Mouse (Mus musculus): ENCODE results near the gene Oprm1. TPM values are rescaled to one million over a fixed set of nuclear protein-coding genes. Genes with fewer than 3 reads are reported as not detected.

The Oprm1 gene
- polyA plus RNA-seq, 1 experiment, result not detected

GRCm38 (mm10) chr10:6954533-6954932, 196.2 kb downstream of the Oprm1 start:
- no peak overlapping the region for H3K4me3 ChIP-seq
- TF ChIP-seq SRF (IDR thresholded peaks at IDR 0.05; ENCODE audit: control insufficient read depth, insufficient read length, low read depth) (no peak), MAX (IDR thresholded peaks at IDR 0.05; ENCODE audit: low read depth) (no peak), POLR2AphosphoS2 (IDR thresholded peaks at IDR 0.05; ENCODE audit: insufficient read length, low read depth) (no peak), MYOD1 (IDR thresholded peaks at IDR 0.05; ENCODE audit: control insufficient read depth in 1 of 3, insufficient read length in 2 of 3, low read depth in 2 of 3) (no peak), TCF12 (IDR thresholded peaks at IDR 0.05; ENCODE audit: insufficient read depth, poor library complexity, severe bottlenecking) (no peak), E2F4 (IDR thresholded peaks at IDR 0.05; ENCODE audit: insufficient read depth) (no peak), TCF3 (IDR thresholded peaks at IDR 0.05; ENCODE audit: insufficient read length, low read depth) (no peak), REST (IDR thresholded peaks at IDR 0.05; ENCODE audit: insufficient read depth, insufficient read length) (no peak), CEBPB (IDR thresholded peaks at IDR 0.05; ENCODE audit: insufficient read depth, poor library complexity, severe bottlenecking) (no peak), POLR2A (IDR thresholded peaks at IDR 0.05; ENCODE audit: insufficient read length, low read depth) (no peak), MYOG (IDR thresholded peaks at IDR 0.05; ENCODE audit: control insufficient read depth in 1 of 3, insufficient read depth in 1 of 3, insufficient read length in 2 of 3, low read depth in 2 of 3) (no peak), USF1 (IDR thresholded peaks at IDR 0.05; ENCODE audit: low read depth) (no peak)
- no peaks in the 10 kb centered on the region for H3K36me3 ChIP-seq (ENCODE audit: control insufficient read depth, insufficient read depth)
- no peak overlapping the region for H3K4me2 ChIP-seq (ENCODE audit: low read depth)
- no peaks in the 10 kb centered on the region for H3K27me3 ChIP-seq (ENCODE audit: control insufficient read depth, insufficient read depth, insufficient read length)
- H3K79me2 ChIP-seq (ENCODE audit: control insufficient read depth, insufficient read depth), result no peaks in the 10 kb centered on the region
- no peak overlapping the region for H3ac ChIP-seq (ENCODE audit: control insufficient read depth, insufficient read length)

- no peaks in the 10 kb centered on the region for H3K36me3 ChIP-seq (ENCODE audit: control insufficient read depth, insufficient read depth)
- H3K79me2 ChIP-seq (ENCODE audit: control insufficient read depth, insufficient read depth), result no peaks in the 10 kb centered on the region
- TF ChIP-seq CEBPB (IDR thresholded peaks at IDR 0.05; ENCODE audit: insufficient read depth, poor library complexity, severe bottlenecking) (no peak), USF1 (IDR thresholded peaks at IDR 0.05; ENCODE audit: low read depth) (no peak), REST (IDR thresholded peaks at IDR 0.05; ENCODE audit: insufficient read depth, insufficient read length) (no peak), E2F4 (IDR thresholded peaks at IDR 0.05; ENCODE audit: insufficient read depth) (no peak), SRF (IDR thresholded peaks at IDR 0.05; ENCODE audit: control insufficient read depth, insufficient read length, low read depth) (no peak), POLR2A (IDR thresholded peaks at IDR 0.05; ENCODE audit: insufficient read length, low read depth) (no peak), MYOD1 (IDR thresholded peaks at IDR 0.05; ENCODE audit: control insufficient read depth in 1 of 3, insufficient read length in 2 of 3, low read depth in 2 of 3) (no peak), TCF12 (IDR thresholded peaks at IDR 0.05; ENCODE audit: insufficient read depth, poor library complexity, severe bottlenecking) (no peak), MAX (IDR thresholded peaks at IDR 0.05; ENCODE audit: low read depth) (no peak), POLR2AphosphoS2 (IDR thresholded peaks at IDR 0.05; ENCODE audit: insufficient read length, low read depth) (no peak), MYOG (IDR thresholded peaks at IDR 0.05; ENCODE audit: control insufficient read depth in 1 of 3, insufficient read depth in 1 of 3, insufficient read length in 2 of 3, low read depth in 2 of 3) (no peak), TCF3 (IDR thresholded peaks at IDR 0.05; ENCODE audit: insufficient read length, low read depth) (no peak)
- no peaks in the 10 kb centered on the region for H3K27me3 ChIP-seq (ENCODE audit: control insufficient read depth, insufficient read depth, insufficient read length)
- H3K4me2 ChIP-seq (ENCODE audit: low read depth), result no peak overlapping the region
- no peak overlapping the region for H3K4me3 ChIP-seq
- no peak overlapping the region for H3ac ChIP-seq (ENCODE audit: control insufficient read depth, insufficient read length)
These were observed 198.1 kb downstream of the Oprm1 start for GRCm38 (mm10) chr10:6956357-6956756.

GRCm38 (mm10) chr10:6958791-6959190, 200.5 kb downstream of the Oprm1 start:
- H3K4me2 ChIP-seq (ENCODE audit: low read depth), result no peak overlapping the region
- H3ac ChIP-seq (ENCODE audit: control insufficient read depth, insufficient read length), result no peak overlapping the region
- H3K27me3 ChIP-seq (ENCODE audit: control insufficient read depth, insufficient read depth, insufficient read length), result no peaks in the 10 kb centered on the region
- no peaks in the 10 kb centered on the region for H3K36me3 ChIP-seq (ENCODE audit: control insufficient read depth, insufficient read depth)
- no peak overlapping the region for H3K4me3 ChIP-seq
- H3K79me2 ChIP-seq (ENCODE audit: control insufficient read depth, insufficient read depth), result no peaks in the 10 kb centered on the region
- TF ChIP-seq TCF12 (IDR thresholded peaks at IDR 0.05; ENCODE audit: insufficient read depth, poor library complexity, severe bottlenecking), result no peak
- no peak for TF ChIP-seq CEBPB (IDR thresholded peaks at IDR 0.05; ENCODE audit: insufficient read depth, poor library complexity, severe bottlenecking)
- no peak for TF ChIP-seq MYOD1 (IDR thresholded peaks at IDR 0.05; ENCODE audit: control insufficient read depth in 1 of 3, insufficient read length in 2 of 3, low read depth in 2 of 3)
- TF ChIP-seq POLR2AphosphoS2 (IDR thresholded peaks at IDR 0.05; ENCODE audit: insufficient read length, low read depth), result no peak
- TF ChIP-seq MYOG (IDR thresholded peaks at IDR 0.05; ENCODE audit: control insufficient read depth in 1 of 3, insufficient read depth in 1 of 3, insufficient read length in 2 of 3, low read depth in 2 of 3), result no peak
- no peak for TF ChIP-seq E2F4 (IDR thresholded peaks at IDR 0.05; ENCODE audit: insufficient read depth)
- TF ChIP-seq SRF (IDR thresholded peaks at IDR 0.05; ENCODE audit: control insufficient read depth, insufficient read length, low read depth), result no peak
- TF ChIP-seq POLR2A (IDR thresholded peaks at IDR 0.05; ENCODE audit: insufficient read length, low read depth), result no peak
- TF ChIP-seq USF1 (IDR thresholded peaks at IDR 0.05; ENCODE audit: low read depth), result no peak
- no peak for TF ChIP-seq REST (IDR thresholded peaks at IDR 0.05; ENCODE audit: insufficient read depth, insufficient read length)
- TF ChIP-seq MAX (IDR thresholded peaks at IDR 0.05; ENCODE audit: low read depth), result no peak
- no peak for TF ChIP-seq TCF3 (IDR thresholded peaks at IDR 0.05; ENCODE audit: insufficient read length, low read depth)

- Histone ChIP-seq H3K27me3 (ENCODE audit: control insufficient read depth, insufficient read depth, insufficient read length) (no peaks in the 10 kb centered on the region), H3K36me3 (ENCODE audit: control insufficient read depth, insufficient read depth) (no peaks in the 10 kb centered on the region), H3K79me2 (ENCODE audit: control insufficient read depth, insufficient read depth) (no peaks in the 10 kb centered on the region), H3ac (ENCODE audit: control insufficient read depth, insufficient read length) (no peak overlapping the region), H3K4me3 (no peak overlapping the region), H3K4me2 (ENCODE audit: low read depth) (no peak overlapping the region)
- no peak for TF ChIP-seq TCF3 (IDR thresholded peaks at IDR 0.05; ENCODE audit: insufficient read length, low read depth)
- TF ChIP-seq POLR2A (IDR thresholded peaks at IDR 0.05; ENCODE audit: insufficient read length, low read depth), result no peak
- TF ChIP-seq MAX (IDR thresholded peaks at IDR 0.05; ENCODE audit: low read depth), result no peak
- no peak for TF ChIP-seq TCF12 (IDR thresholded peaks at IDR 0.05; ENCODE audit: insufficient read depth, poor library complexity, severe bottlenecking)
- no peak for TF ChIP-seq MYOG (IDR thresholded peaks at IDR 0.05; ENCODE audit: control insufficient read depth in 1 of 3, insufficient read depth in 1 of 3, insufficient read length in 2 of 3, low read depth in 2 of 3)
- TF ChIP-seq CEBPB (IDR thresholded peaks at IDR 0.05; ENCODE audit: insufficient read depth, poor library complexity, severe bottlenecking), result no peak
- no peak for TF ChIP-seq POLR2AphosphoS2 (IDR thresholded peaks at IDR 0.05; ENCODE audit: insufficient read length, low read depth)
- TF ChIP-seq MYOD1 (IDR thresholded peaks at IDR 0.05; ENCODE audit: control insufficient read depth in 1 of 3, insufficient read length in 2 of 3, low read depth in 2 of 3), result no peak
- TF ChIP-seq E2F4 (IDR thresholded peaks at IDR 0.05; ENCODE audit: insufficient read depth), result no peak
- no peak for TF ChIP-seq USF1 (IDR thresholded peaks at IDR 0.05; ENCODE audit: low read depth)
- no peak for TF ChIP-seq SRF (IDR thresholded peaks at IDR 0.05; ENCODE audit: control insufficient read depth, insufficient read length, low read depth)
- no peak for TF ChIP-seq REST (IDR thresholded peaks at IDR 0.05; ENCODE audit: insufficient read depth, insufficient read length)
These were observed 209.4 kb downstream of the Oprm1 start for GRCm38 (mm10) chr10:6967588-6968242.
